Mouse (Mus musculus): ENCODE results near the gene Samd8.

DNA sequence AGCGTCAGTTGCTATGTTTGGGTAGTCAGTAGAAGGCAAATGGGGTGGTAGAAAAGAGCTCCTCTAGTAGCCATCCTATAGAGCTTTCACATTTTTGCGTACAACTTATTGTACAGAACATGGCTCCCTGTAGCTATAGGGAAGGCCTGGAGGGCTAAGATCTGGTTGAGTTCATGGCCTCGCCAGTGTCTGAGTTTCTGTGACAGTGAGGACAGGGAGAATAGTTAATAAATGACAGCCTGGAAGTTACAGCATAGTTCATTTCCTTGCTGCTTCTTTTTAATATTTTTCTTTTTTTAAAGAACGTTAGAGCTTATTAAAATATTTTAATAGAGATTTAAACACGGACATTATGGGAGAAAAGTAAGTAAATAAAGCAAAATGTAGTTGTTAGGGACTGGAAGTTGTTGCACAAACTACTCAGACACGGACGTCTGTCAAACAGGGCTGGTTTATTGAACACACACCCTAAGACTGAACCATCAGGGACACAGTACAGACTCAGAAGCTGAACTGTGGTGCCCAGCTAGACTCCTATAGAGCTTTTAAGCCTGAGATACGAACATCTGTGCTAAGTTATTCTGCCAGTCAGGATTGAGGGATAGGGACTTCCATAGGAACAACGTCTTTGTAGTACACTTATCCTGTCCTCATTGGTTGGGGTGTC, 40.4 kb downstream of the Samd8 start:
- TF ChIP-seq CHD2 (IDR thresholded peaks at IDR 0.05; ENCODE audit: low read depth, low read length) = no peak
- TF ChIP-seq HCFC1 (IDR thresholded peaks at IDR 0.05; ENCODE audit: borderline replicate concordance, insufficient read depth, low read length) = no peak
- no peak for TF ChIP-seq MAFK (IDR thresholded peaks at IDR 0.05; ENCODE audit: insufficient read depth, low read depth, low read length)
- TF ChIP-seq ZC3H11A (IDR thresholded peaks at IDR 0.05; ENCODE audit: borderline replicate concordance, low read depth, low read length) = no peak
- TF ChIP-seq ZNF384 (IDR thresholded peaks at IDR 0.05; ENCODE audit: low read depth, low read length) = no peak

Data from ES-E14 (cell line).